Mouse (Mus musculus): ENCODE results near the gene 1600002K03Rik. TPM values are rescaled to one million over a fixed set of nuclear protein-coding genes. Genes with fewer than 3 reads are reported as not detected.

The 1600002K03Rik gene
- polyA plus RNA-seq, 1 experiment from 2014 or later, result 6.4 TPM

GRCm38 (mm10) chr10:80160455-80161371 is 12.0 kb upstream of the 1600002K03Rik start:
- 2% methylated on average over 32 of the region's 33 CpGs for WGBS
- Histone ChIP-seq H3K4me1 (replicated peaks; ENCODE audit: control insufficient read depth, insufficient read depth, low read length) (peaks cover 59% of the 10 kb centered on the region), H3K27ac (ENCODE audit: low read depth, low read length) (peak overlapping the region; percentile 66), H3K9me3 (ENCODE audit: control insufficient read depth, low read length) (no peaks in the 10 kb centered on the region), H3K36me3 (ENCODE audit: control insufficient read depth, insufficient read depth, low read length) (peaks cover 17% of the 10 kb centered on the region), H3K27me3 (ENCODE audit: control insufficient read depth, insufficient read depth, low read length) (no peaks in the 10 kb centered on the region), H3K4me2 (ENCODE audit: low read depth, low read length, severe bottlenecking) (peak overlapping the region; percentile 73), H3K9ac (ENCODE audit: low read length) (peak overlapping the region; percentile 30), H3K4me3 (ENCODE audit: low read depth, low read length) (peak overlapping the region; percentile 37)
- DNase-seq (ENCODE audit: low spot score), result peak; percentile 82
- ATAC-seq (replicated peaks; ENCODE audit: low FRiP score), result no peak

DNA sequence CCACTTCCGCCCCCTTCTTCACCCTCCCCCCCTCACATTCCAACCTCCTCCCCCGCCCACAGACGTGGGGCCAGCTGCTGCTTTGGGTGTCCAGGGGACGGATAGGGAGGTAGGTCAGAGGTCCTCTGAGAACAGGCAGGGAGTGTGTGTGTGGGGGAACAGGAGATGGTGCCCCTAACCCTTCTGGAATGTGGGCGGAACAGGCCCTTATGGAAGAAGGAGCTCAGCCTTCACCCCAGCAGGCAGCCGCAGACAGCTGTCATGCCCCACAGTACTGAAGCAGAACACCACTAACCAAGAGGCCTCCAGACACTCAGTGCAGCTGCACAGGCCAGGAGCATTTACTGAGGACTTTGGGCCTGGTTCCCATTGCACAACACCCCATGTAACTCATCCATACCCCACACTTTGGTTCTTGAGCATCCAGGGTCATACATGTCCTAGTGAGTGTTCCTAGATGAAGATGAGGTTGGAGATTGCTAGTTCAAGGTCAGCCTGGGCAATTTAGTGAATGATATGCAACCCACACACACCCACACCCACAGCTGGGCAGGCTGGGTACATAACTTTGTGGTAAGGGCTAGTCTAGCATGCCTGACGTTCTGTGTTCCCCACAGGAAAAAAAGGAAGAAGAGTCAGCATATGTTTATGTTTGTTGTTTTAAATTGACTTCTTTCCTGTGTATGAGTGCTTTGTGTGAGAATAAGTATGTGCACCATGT is 11.1 kb upstream of the 1600002K03Rik start:
- H3K4me3 ChIP-seq (ENCODE audit: low read depth, low read length), result peak overlapping the region; percentile 14

GRCm38 (mm10) chr10:80162243-80162608 is 10.5 kb upstream of the 1600002K03Rik start:
- peaks cover 53% of the 10 kb centered on the region for H3K4me1 ChIP-seq (replicated peaks; ENCODE audit: control insufficient read depth, insufficient read depth, low read length)
- no peak overlapping the region for H3K4me3 ChIP-seq (ENCODE audit: low read depth, low read length)
- H3K27ac ChIP-seq (ENCODE audit: low read depth, low read length), result no peak overlapping the region
- H3K9me3 ChIP-seq (ENCODE audit: control insufficient read depth, low read length), result no peaks in the 10 kb centered on the region
- peaks cover 3% of the 10 kb centered on the region for H3K36me3 ChIP-seq (ENCODE audit: control insufficient read depth, insufficient read depth, low read length)
- no peak overlapping the region for H3K4me2 ChIP-seq (ENCODE audit: low read depth, low read length, severe bottlenecking)
- WGBS, result 75% methylated on average over 3 of the region's 3 CpGs
- H3K9ac ChIP-seq (ENCODE audit: low read length), result no peak overlapping the region
- H3K27me3 ChIP-seq (ENCODE audit: control insufficient read depth, insufficient read depth, low read length), result no peaks in the 10 kb centered on the region
- DNase-seq (ENCODE audit: low spot score) (no peak), ATAC-seq (replicated peaks; ENCODE audit: low FRiP score) (no peak)

More for the DNA sequence above, 11.1 kb upstream of the 1600002K03Rik start:
- H3K27me3 ChIP-seq (ENCODE audit: control insufficient read depth, insufficient read depth, low read length), result no peaks in the 10 kb centered on the region
- H3K4me2 ChIP-seq (ENCODE audit: low read depth, low read length, severe bottlenecking), result peak overlapping the region; percentile 73
- H3K9me3 ChIP-seq (ENCODE audit: control insufficient read depth, low read length), result no peaks in the 10 kb centered on the region
- peak overlapping the region; percentile 66 for H3K27ac ChIP-seq (ENCODE audit: low read depth, low read length)
- peaks cover 7% of the 10 kb centered on the region for H3K36me3 ChIP-seq (ENCODE audit: control insufficient read depth, insufficient read depth, low read length)
- H3K9ac ChIP-seq (ENCODE audit: low read length), result peak overlapping the region; percentile 30; the same call in 1 of the 2 replicates
- ATAC-seq (replicated peaks; ENCODE audit: low FRiP score) (no peak), DNase-seq (ENCODE audit: low spot score) (peak; percentile 68)
- 14% methylated on average over 6 of the region's 7 CpGs for WGBS
- peaks cover 52% of the 10 kb centered on the region for H3K4me1 ChIP-seq (replicated peaks; ENCODE audit: control insufficient read depth, insufficient read depth, low read length)

DNA sequence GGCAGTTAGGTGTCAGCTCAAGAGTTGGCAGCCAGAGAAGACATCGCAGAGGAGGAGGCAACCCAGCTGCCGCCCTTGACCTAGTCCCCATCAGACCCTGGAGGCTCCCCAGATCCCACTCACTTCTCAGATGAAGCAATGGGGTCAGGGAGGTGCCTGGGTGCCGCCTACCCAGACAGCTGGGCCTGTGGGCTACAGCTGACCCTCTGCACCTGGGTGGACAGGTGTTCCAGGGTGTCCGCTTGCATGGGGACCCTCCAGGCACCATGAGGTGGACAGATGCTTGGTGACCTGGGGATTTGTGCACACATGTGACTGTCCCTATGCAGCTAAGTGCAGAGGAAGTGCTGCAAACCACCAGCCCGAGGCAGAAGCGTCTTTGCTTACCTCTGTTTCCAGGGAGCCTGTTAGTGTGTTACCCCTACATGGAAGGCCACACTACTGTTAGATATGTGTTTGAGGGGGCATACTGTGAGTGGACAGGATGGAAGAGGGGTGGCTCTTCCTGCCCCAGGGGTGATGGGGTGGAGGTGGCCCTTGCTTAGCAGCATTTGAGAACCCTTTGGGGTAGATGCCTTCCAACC is 9.9 kb upstream of the 1600002K03Rik start:
- Histone ChIP-seq H3K4me1 (replicated peaks; ENCODE audit: control insufficient read depth, insufficient read depth, low read length) (peaks cover 50% of the 10 kb centered on the region), H3K9ac (ENCODE audit: low read length) (no peak overlapping the region), H3K4me3 (ENCODE audit: low read depth, low read length) (no peak overlapping the region)

GRCm38 (mm10) chr10:80163721-80164120 is 9.0 kb upstream of the 1600002K03Rik start:
- Histone ChIP-seq H3K4me1 (replicated peaks; ENCODE audit: control insufficient read depth, insufficient read depth, low read length) (peaks cover 44% of the 10 kb centered on the region), H3K4me3 (ENCODE audit: low read depth, low read length) (no peak overlapping the region), H3K27ac (ENCODE audit: low read depth, low read length) (no peak overlapping the region)

More for the DNA sequence above, 9.9 kb upstream of the 1600002K03Rik start:
- no peaks in the 10 kb centered on the region for H3K36me3 ChIP-seq (ENCODE audit: control insufficient read depth, insufficient read depth, low read length)
- H3K4me2 ChIP-seq (ENCODE audit: low read depth, low read length, severe bottlenecking), result no peak overlapping the region
- peak; percentile 59 for DNase-seq (ENCODE audit: low spot score)
- H3K27ac ChIP-seq (ENCODE audit: low read depth, low read length), result no peak overlapping the region
- no peaks in the 10 kb centered on the region for H3K9me3 ChIP-seq (ENCODE audit: control insufficient read depth, low read length)
- 72% methylated on average over 6 of the region's 6 CpGs for WGBS
- ATAC-seq (replicated peaks; ENCODE audit: low FRiP score), result no peak
- H3K27me3 ChIP-seq (ENCODE audit: control insufficient read depth, insufficient read depth, low read length), result no peaks in the 10 kb centered on the region

GRCm38 (mm10) chr10:80164161-80164997 is 8.4 kb upstream of the 1600002K03Rik start:
- H3K9ac ChIP-seq (ENCODE audit: low read length), result peak overlapping the region; percentile 43
- H3K27me3 ChIP-seq (ENCODE audit: control insufficient read depth, insufficient read depth, low read length), result no peaks in the 10 kb centered on the region
- ATAC-seq (replicated peaks; ENCODE audit: low FRiP score), result no peak
- peaks cover 43% of the 10 kb centered on the region for H3K4me1 ChIP-seq (replicated peaks; ENCODE audit: control insufficient read depth, insufficient read depth, low read length)
- H3K9me3 ChIP-seq (ENCODE audit: control insufficient read depth, low read length), result no peaks in the 10 kb centered on the region
- H3K4me3 ChIP-seq (ENCODE audit: low read depth, low read length), result peak overlapping the region; percentile 24
- peak overlapping the region; percentile 46; the same call in 1 of the 2 replicates for H3K27ac ChIP-seq (ENCODE audit: low read depth, low read length)
- no peaks in the 10 kb centered on the region for H3K36me3 ChIP-seq (ENCODE audit: control insufficient read depth, insufficient read depth, low read length)
- peak overlapping the region; percentile 75 for H3K4me2 ChIP-seq (ENCODE audit: low read depth, low read length, severe bottlenecking)
- DNase-seq (ENCODE audit: low spot score), result peak; percentile 50
- WGBS, result 10% methylated on average over 44 of the region's 44 CpGs

More at GRCm38 (mm10) chr10:80163721-80164120, 9.0 kb upstream of the 1600002K03Rik start:
- ATAC-seq (replicated peaks; ENCODE audit: low FRiP score), result no peak
- Histone ChIP-seq H3K4me2 (ENCODE audit: low read depth, low read length, severe bottlenecking) (no peak overlapping the region), H3K9ac (ENCODE audit: low read length) (no peak overlapping the region; the same call in 1 of the 2 replicates), H3K27me3 (ENCODE audit: control insufficient read depth, insufficient read depth, low read length) (no peaks in the 10 kb centered on the region), H3K9me3 (ENCODE audit: control insufficient read depth, low read length) (no peaks in the 10 kb centered on the region), H3K36me3 (ENCODE audit: control insufficient read depth, insufficient read depth, low read length) (no peaks in the 10 kb centered on the region)
- WGBS, result 78% methylated on average over 8 of the region's 8 CpGs
- DNase-seq (ENCODE audit: low spot score), result peak; percentile 54

GRCm38 (mm10) chr10:80164998-80165344 is 7.8 kb upstream of the 1600002K03Rik start:
- under 1% methylated on average over 17 of the region's 17 CpGs for WGBS
- Histone ChIP-seq H3K27ac (ENCODE audit: low read depth, low read length) (peak overlapping the region; percentile 46; the same call in 1 of the 2 replicates), H3K4me3 (ENCODE audit: low read depth, low read length) (peak overlapping the region; percentile 24), H3K9me3 (ENCODE audit: control insufficient read depth, low read length) (no peaks in the 10 kb centered on the region), H3K4me1 (replicated peaks; ENCODE audit: control insufficient read depth, insufficient read depth, low read length) (peaks cover 41% of the 10 kb centered on the region), H3K27me3 (ENCODE audit: control insufficient read depth, insufficient read depth, low read length) (no peaks in the 10 kb centered on the region), H3K36me3 (ENCODE audit: control insufficient read depth, insufficient read depth, low read length) (peaks cover 3% of the 10 kb centered on the region; the same call in 1 of the 2 replicates), H3K4me2 (ENCODE audit: low read depth, low read length, severe bottlenecking) (peak overlapping the region; percentile 75), H3K9ac (ENCODE audit: low read length) (peak overlapping the region; percentile 43)
- ATAC-seq (replicated peaks; ENCODE audit: low FRiP score), result peak; percentile 28
- peak; percentile 96 for DNase-seq (ENCODE audit: low spot score)
